Mouse (Mus musculus) effector memory CD4-positive, alpha-beta T cell, adult 7 months (primary cell): Measurements from ENCODE around the gene Trmo. TPM values are rescaled to one million over a fixed set of nuclear protein-coding genes. Genes with fewer than 3 reads are reported as not detected.

Source experiments
- polyA plus RNA-seq: library from polyadenylated mRNA; unstranded; fragments of 100-300 nt; shearing (Covaris generic); gene quantifications from one replicate; pipeline ENCODE4 v1.2.1, GENCODE M21; 2017

The Trmo gene
- 23.5 TPM for polyA plus RNA-seq

GRCm38 (mm10) chr4:46389013-46389611 is at the start of gene Trmo:
Gene Trmo, minus strand, starts transcription at chr4:46389437.

GRCm38 (mm10) chr4:46413406-46413805 is 24.2 kb upstream of the Trmo start, which contains the start of gene Hemgn:
Gene Hemgn, minus strand, starts transcription at chr4:46413506.

GRCm38 (mm10) chr4:46343596-46344260 is 45.5 kb downstream of the Trmo start, which contains the start of gene Foxe1:
Gene Foxe1, plus strand, starts transcription at chr4:46343609.

Other genes starting within 250 kb of the Trmo start
- gene Xpa, start 193.1 kb downstream of the Trmo start, polyA plus RNA-seq = 35.7 TPM
- gene Foxe1, start 45.8 kb downstream of the Trmo start, polyA plus RNA-seq = 0.27 TPM
- 0.22 TPM for gene Hemgn, start 24.1 kb upstream of the Trmo start, polyA plus RNA-seq
- gene Anp32b, start 61.5 kb upstream of the Trmo start, polyA plus RNA-seq = 105 TPM
- gene Nans, start 99.8 kb upstream of the Trmo start, polyA plus RNA-seq = 57.5 TPM
- gene Trim14, start 146.7 kb upstream of the Trmo start, polyA plus RNA-seq = 45.5 TPM
- 58.1 TPM for gene Coro2a, start 212.8 kb upstream of the Trmo start, polyA plus RNA-seq